Mouse (Mus musculus) spleen, postnatal 14 days (tissue): ENCODE results near the gene Nfic.
A peak's percentile ranks its signal among the peaks of the same experiment; 100 is the strongest.

ENCODE experiments used
- DNase-seq, 2 experiments: peaks; one replicate each; pipeline ENCODE4 v3.0.0; 2021 to 2022; ENCODE audit warnings: low spot score in 2 of 2

Nfic gene

DNA sequence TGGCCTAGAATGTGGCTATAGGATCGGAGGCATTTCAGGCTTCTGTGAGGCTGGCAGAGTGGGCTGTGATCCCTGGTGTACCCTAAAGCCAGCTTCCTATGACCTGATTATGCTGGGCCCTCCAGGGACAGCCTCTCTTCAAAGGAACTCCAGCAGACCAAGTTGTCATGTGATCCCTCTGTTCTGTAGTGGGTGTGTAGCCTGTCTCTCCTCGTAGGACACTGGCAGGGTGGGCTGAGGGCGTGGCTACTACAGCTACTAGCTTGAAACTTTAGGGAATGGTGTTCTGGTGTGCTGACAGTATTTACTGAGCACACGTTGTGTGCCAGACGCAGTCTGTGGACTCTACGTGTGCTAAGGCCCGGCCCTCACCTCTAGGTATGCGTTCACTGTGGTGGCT, 94.7 kb downstream of the Nfic start:
- no peak for DNase-seq

DNA sequence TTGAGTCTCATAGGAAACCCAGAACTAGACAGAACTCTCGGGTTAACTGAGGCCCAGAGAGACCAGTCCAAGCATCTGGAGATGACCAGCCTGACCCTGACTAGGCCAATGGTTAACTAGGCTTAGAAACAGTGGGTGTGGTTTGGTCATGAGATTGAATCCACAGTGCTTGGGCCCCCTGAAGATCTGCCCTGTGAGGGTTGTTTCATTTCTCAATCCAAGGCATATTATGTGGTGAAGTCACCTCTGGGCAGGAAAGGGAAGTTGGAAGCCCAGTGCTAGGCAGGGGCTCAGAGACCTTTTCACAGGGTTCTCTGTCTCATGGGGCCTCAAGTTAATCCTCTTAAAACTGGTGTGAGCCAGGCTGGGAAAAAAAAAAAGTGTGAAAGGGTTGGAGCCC, 96.6 kb downstream of the Nfic start:
- no peak for DNase-seq

DNA sequence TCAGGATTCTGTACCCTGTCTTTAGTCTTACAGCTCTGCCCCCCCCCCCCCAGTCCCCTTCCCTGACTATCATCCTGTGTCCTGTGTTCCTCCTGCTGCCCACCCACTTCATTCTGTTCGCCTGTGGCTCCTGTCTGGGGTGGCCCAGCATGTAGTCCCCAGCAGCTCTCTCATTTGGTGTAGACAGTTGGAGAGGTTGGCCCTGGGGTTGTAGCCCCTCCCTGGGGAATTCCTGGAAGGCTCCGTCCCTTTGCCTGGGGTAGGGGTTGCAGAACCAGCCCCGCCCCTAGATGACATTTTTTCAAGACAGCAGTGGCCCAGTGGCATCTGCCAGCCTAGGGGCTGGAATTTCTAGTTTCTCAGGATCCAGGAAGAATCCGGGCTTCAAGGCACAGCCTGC, 97.2 kb downstream of the Nfic start:
- no peak for DNase-seq

DNA sequence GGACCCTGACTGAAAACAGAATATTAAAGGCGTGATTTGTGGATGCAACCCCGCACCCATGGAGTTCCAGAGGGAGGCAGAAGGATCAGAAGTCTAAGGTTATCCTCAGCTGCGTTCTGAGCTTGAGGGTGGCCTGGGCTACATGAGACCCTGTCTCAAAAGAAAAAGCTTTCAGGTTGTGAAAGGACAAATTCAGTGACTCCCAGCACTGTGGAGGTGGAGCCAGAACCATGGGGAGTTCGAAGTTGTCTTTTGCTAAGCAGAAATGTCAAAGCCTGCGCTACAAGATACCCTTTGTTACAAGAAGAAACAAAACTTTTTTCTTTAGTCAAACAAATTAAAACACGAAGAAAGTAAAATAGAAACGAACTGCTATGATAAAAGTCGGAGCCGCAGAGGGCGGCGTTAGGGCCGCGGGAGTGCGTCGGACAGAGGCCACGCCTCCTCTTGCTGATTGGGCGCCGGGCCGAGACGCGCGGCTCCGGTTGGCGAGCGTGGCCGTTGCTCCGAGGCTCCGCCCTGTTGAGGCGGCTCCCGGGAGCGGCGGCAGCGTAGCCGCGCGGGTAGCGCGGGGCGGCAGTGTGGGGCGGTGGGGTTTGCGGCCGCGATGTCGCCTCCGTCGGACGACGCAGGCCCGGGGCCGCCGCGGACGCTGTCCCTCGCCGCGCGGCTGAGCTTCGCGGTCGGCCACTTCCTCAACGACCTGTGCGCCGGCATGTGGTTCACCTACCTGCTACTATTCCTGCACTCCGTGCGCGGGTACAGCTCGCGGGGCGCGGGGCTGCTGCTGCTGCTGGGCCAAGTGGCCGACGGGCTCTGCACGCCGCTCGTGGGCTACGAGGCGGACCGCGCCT, 98.2 kb downstream of the Nfic start, which contains the start of gene Mfsd12:
Mfsd12 (plus strand) TSS at position 501 of the 854 bp plus-strand sequence.
- DNase-seq: peak; percentile 84 to 88

DNA sequence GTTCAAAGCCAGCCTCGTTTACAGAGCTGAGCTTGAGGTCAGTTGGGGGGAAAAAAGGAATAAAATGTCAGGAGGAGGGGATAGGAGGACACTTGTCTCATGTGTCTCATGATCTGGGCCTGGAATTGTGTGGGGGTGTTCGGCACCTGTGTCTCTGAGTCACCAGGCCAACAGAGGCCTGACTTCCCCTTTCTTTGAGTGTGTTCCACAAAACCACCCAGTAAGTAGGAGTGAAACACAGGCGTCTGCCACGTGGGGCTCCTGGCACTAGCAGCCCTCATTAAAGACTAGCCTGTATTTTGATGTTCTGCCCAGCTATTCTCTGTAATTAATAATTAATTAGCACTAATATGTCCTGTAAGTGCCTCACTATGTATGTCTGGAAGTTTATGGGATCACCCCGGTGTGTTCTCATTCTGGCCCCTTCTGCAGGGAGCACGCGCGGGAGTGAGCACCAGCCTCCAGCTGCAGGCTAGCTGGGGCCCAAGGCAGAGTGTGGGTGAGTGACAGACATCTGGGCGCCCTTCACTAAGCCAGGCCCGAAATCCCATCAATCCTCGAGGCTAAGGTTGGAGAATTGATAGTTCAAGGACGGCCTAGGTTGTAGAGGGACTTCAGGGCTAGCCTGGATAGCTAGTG, 99.0 kb downstream of the Nfic start:
- DNase-seq: no peak

DNA sequence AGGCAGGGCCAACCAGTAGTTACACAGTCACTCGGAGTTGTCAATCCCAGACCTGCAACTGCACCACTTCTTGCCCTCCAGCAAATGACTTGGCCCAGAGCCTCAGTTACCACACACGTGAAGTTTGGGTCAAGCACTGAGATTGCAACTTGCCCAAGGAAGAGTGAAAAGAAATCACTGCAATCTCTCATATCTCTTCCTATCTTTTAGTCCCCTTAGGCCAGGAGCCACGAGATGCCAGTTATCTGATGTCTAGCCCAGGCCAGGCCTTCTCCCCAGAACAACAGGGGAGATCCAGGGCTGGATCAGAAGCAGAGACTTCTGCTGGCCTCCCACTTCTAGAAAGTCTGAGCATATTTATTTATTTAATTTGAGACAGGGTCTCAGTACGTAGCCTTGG, 99.9 kb downstream of the Nfic start:
- DNase-seq: no peak

DNA sequence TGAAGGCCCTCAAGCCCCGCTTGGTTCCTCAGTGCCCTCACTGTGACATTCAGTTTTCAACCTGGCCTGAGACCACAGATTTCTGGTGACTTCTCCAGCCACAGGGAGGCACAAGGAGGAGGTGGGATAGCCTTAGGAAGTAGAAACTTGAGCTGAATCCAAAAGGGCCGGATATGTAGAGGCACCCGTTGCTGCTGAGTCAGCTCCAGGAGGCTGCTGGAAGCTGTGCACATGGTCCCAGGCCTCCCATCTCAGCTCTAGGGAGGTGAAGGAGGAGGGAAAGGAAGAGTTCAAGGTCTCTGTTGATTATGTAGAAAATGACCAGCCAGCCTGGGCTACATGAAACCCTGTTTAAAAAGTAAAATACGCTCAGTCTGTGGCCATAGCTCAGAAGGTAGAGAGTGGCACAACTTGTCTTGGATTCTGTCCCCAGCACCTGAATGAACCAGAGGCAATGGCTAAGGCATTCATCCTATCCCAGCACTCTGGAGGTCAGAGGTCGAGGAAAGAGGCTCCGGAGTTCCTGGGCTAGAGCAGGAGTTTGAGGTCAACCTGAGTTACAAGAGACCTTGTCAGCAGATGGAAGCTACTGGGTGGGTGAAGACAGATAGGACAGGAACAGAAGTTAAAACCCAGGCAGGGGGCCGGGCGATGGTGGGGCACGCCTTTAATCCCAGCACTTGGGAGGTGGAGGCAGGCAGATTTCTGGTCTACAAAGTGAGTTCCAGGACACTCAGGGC, 100.5 kb downstream of the Nfic start:
- DNase-seq: no peak

DNA sequence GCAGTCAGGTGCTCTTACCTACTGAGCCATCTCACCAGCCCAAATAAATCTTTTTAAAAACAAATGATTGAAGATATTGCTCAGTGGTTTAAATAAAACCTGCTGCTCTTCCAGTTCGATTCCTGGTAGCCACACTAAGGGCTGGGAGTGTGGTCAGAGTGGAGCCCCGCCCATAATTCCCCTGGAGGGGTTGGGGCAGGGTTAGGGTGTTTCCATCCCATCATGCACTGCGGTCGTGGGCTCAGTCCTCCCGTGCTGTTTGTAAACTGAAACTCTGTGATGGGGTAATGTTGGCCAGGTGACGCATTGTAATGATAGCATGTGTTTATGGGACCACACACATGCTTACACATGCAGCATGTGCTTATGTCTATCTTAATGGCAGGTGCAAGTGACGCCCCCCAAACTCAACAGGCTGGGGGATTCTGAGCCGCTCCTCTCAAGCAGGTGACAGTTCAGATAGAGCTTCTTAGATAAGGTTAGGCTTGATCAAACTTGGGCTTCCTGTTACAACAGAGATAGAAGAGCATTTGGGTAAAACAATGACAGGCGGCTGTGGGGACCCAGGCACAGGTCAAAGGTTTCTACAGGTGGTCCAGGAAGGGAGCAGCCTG, 103.7 kb downstream of the Nfic start:
- peak; percentile 57 to 59 for DNase-seq

DNA sequence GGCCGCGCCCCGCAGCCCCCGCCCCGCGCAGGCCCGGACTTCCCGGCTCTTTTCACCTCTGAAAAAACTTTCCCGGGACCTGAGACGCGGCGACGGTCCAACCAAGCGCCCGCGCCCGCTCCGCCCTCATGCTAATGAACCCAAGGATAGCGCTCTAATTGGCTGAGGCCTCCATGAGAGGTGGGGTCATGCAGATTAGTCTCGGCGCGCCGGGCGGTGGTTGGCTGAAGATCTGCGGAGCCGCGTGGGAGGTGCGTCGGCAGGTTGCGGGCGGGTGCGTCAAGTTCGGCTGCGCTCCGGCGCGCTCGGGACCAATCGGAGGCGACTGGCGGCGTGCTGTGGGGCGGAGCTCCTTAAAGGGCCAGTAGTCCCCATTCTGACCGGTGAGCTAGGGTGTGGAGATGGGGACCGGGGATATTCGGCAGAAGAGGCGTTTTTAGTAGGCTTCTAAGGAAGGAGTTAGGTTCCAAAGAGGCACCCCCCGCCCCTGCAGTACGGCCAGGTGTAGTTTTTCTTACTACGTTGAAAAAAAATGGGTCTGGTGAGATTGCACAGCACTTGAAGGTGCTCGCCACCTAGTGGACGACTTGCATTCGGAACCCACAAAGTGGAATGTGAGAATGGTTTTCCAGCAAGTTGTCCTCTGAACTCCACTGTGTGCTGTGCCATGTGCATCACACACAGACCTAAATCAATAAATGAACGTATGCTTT, 104.9 kb downstream of the Nfic start, which contains the start of gene Hmg20b:
Hmg20b (minus strand) TSS at position 130 of the 713 bp plus-strand sequence.
- peak; percentile 97 to 98 for DNase-seq

DNA sequence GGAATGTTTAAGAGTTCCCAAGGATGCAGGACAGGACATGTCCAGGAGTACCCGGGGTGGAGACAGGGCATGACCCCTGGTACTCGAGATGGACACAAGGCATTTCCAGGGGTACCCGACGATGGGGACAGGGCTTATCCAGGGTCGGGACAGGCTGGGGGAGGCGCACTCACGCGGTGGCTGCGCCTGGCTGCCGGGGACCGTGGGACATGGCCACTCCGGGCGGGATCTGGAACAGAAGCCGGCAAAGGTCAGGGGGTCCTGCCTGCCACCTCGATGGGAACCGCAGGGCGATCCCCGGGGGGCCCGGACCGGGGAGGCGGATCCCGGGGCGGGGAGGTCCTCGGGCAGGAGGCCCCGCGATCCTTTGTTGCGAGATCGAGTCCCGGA, 105.5 kb downstream of the Nfic start:
- DNase-seq: no peak

DNA sequence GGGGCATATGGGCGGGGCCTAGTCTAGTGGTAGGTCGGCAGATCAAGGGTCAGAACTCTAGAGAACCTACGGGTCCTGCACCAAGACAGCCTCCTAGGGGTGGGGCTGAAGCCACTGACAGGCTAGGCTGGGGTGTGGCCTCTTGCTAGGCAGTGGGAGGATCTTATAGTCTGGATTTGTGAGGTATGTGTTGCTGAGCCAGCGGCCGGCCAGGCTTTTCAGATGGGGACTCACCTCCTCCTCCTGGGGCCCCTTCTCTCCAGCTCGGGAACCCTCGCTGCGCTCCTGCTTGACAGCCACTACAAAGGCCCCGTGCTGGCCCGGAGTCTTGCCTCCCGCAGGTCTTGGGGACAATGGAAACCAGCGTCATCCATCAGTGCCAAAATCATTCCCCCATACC, 106.3 kb downstream of the Nfic start:
- peak in 1 of 2 experiments; percentile 43 for DNase-seq

DNA sequence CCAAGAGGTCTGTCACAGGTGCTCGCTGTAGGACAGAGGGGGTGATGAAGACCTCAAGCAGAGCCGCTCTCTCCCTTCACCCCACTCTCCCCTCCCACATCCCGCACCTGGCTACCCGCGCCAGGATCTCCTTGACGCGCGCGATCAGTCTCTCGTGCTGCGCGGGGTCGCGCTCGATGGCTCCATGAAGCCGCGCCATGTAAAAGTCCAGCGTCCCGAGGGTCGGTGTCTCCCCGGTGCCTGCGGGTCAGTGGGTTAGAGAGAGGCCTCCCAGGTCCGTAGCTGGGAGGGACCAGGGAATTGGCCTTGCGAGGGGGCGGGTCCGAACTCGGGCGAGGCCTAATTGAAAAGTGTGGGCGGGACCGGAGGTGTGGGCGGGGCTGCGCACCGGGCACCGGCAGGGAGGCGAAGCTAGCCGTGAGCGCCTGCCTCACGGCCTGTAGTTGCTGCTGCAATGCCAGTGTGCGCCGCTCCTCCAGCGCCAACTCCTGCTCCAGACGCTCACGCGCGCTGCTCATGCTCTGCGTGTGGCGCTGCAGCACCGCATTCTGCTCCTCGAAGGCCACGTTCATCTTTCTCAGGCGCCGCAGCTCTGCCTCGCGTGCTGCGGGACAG, 108.9 kb downstream of the Nfic start:
- peak; percentile 46 to 66 for DNase-seq
